ENCODE assay signal across 9 mouse cellular contexts in genomic region chr2:181722213-181722612, GRCm38 (mm10). TPM values are rescaled to one million over a fixed set of nuclear protein-coding genes. Genes with fewer than 3 reads are reported as not detected.
DNase-seq lines count a peak whose midpoint lies in the region; ATAC-seq lines count a peak whose summit lies in the region.
"Had no signal": no experiment of that assay in that cellular context is flagged by ENCODE, and none has a peak within 500 bp of the region (broad histone marks: within the 10 kb centered on the region; RNA-seq: fewer than 3 reads in every experiment).

No protein-coding gene starts in this region.

- no peak overlapping the region for H3K4me2 ChIP-seq in kidney, embryonic 15.5 days
- H3K4me2 ChIP-seq in neural tube, embryonic 11.5 days (ENCODE audit: low read depth), result no peak overlapping the region

- no peak overlapping the region for H3K27ac ChIP-seq in kidney, embryonic 15.5 days
- H3K27ac ChIP-seq in neural tube, embryonic 11.5 days (ENCODE audit: low read depth, low read length), result no peak overlapping the region

- H3K36me3 ChIP-seq in kidney, embryonic 15.5 days, result no peaks in the 10 kb centered on the region
- no peaks in the 10 kb centered on the region for H3K36me3 ChIP-seq in neural tube, embryonic 11.5 days (ENCODE audit: control insufficient read depth, insufficient read depth, low read length)

- DNase-seq in adrenal gland, postnatal 14 days, result peak; percentile 41
- DNase-seq in adrenal gland, adult 2 months, result no peak
- DNase-seq in ovary, postnatal 14 days (ENCODE audit: low spot score), result peak; percentile 7
- no peak for DNase-seq in ovary, adult 18-20 months (ENCODE audit: low spot score)
- DNase-seq in embryo, embryonic 10 days (ENCODE audit: low spot score), result peak; percentile 81
- DNase-seq in neural tube, embryonic 11.5 days (ENCODE audit: low spot score), result peak; percentile 66
- DNase-seq in gastrocnemius, adult 18-20 months (ENCODE audit: low spot score), result no peak

- H3K27me3 ChIP-seq in kidney, embryonic 15.5 days, result no peaks in the 10 kb centered on the region
- H3K27me3 ChIP-seq in neural tube, embryonic 11.5 days (ENCODE audit: control insufficient read depth, insufficient read depth, low read length), result no peaks in the 10 kb centered on the region

- no peak overlapping the region for H3K9ac ChIP-seq in kidney, embryonic 15.5 days
- H3K9ac ChIP-seq in neural tube, embryonic 11.5 days (ENCODE audit: low read length), result no peak overlapping the region

- 0 out of 2 replicates have a peak, but pooled peaks have one; percentile 25 for ATAC-seq in kidney, embryonic 15.5 days (replicated peaks; ENCODE audit: low FRiP score)
- no peak for ATAC-seq in neural tube, embryonic 11.5 days (ENCODE audit: insufficient read depth, low FRiP score, low TSS enrichment)

- no peaks in the 10 kb centered on the region for H3K9me3 ChIP-seq in kidney, embryonic 15.5 days (replicated peaks)
- no peaks in the 10 kb centered on the region for H3K9me3 ChIP-seq in neural tube, embryonic 11.5 days (ENCODE audit: control insufficient read depth, low read length)

- no peaks in the 10 kb centered on the region for H3K4me1 ChIP-seq in kidney, embryonic 15.5 days
- no peaks in the 10 kb centered on the region for H3K4me1 ChIP-seq in neural tube, embryonic 11.5 days (ENCODE audit: control insufficient read depth, insufficient read depth, low read length)

- H3K4me3 ChIP-seq in kidney, embryonic 15.5 days (replicated peaks), result no peak overlapping the region
- no peak overlapping the region for H3K4me3 ChIP-seq in neural tube, embryonic 11.5 days (ENCODE audit: low read depth, low read length)

- WGBS in kidney, embryonic 15.5 days, result 15% methylated on average over 3 of the region's 3 CpGs
- 15% methylated on average over 3 of the region's 3 CpGs for WGBS in neural tube, embryonic 11.5 days

RNA-seq across cellular contexts. Expression of gene Oprl1, which starts 7.4 kb away (rescaled TPM):
- total RNA-seq in adrenal gland, postnatal 14 days (2021), result 1.5 and 2.7 TPM in 2 replicates
- total RNA-seq in adrenal gland, adult 2 months (2021), result 1 to 10 TPM; 1.0 to 3.7 TPM
- 1.3 and 1.6 TPM in 2 replicates for polyA plus RNA-seq in adrenal gland, adult 2 months (2012; rRNA removed)
- polyA plus RNA-seq in kidney, embryonic 15.5 days (2015; fragmentation: Nextera tagmentation; extraction: Ambion mirVana), result 0.36 and 1.9 TPM in 2 replicates
- polyA plus RNA-seq in neural tube, embryonic 11.5 days (2014; fragmentation: Nextera tagmentation; extraction: Ambion mirVana), result 19.9 and 21.5 TPM in 2 replicates
- not detected for total RNA-seq in gastrocnemius, adult 18-20 months (2021)

RNA-seq across cellular contexts. Expression of gene Lkaaear1, which starts 24.0 kb away (rescaled TPM):
- not detected in 2 replicates for total RNA-seq in adrenal gland, postnatal 14 days (2021)
- total RNA-seq in adrenal gland, adult 2 months (2021), result not detected
- not detected in 2 replicates for polyA plus RNA-seq in adrenal gland, adult 2 months (2012; rRNA removed)
- polyA plus RNA-seq in kidney, embryonic 15.5 days (2015; fragmentation: Nextera tagmentation; extraction: Ambion mirVana), result 0.22 TPM in 1 of 2 replicates, not detected in the other
- polyA plus RNA-seq in neural tube, embryonic 11.5 days (2014; fragmentation: Nextera tagmentation; extraction: Ambion mirVana), result not detected in 2 replicates
- not detected for total RNA-seq in gastrocnemius, adult 18-20 months (2021)
- polyA plus RNA-seq: heart, embryonic 16.5 days had no signal

RNA-seq across cellular contexts. Expression of gene Rgs19, which starts 28.4 kb away (rescaled TPM):
- total RNA-seq in adrenal gland, postnatal 14 days (2021), result 22.4 and 32.1 TPM in 2 replicates
- 10 to 100 TPM; 21.4 to 31.1 TPM for total RNA-seq in adrenal gland, adult 2 months (2021)
- 61.2 and 67.3 TPM in 2 replicates for polyA plus RNA-seq in adrenal gland, adult 2 months (2012; rRNA removed)
- polyA plus RNA-seq in kidney, embryonic 15.5 days (2015; fragmentation: Nextera tagmentation; extraction: Ambion mirVana), result 56.6 and 61.7 TPM in 2 replicates
- polyA plus RNA-seq in neural tube, embryonic 11.5 days (2014; fragmentation: Nextera tagmentation; extraction: Ambion mirVana), result 66.6 and 68.9 TPM in 2 replicates
- 1 to 10 TPM; 2.4 to 4.3 TPM for total RNA-seq in gastrocnemius, adult 18-20 months (2021)

RNA-seq across cellular contexts. Expression of gene Myt1, which starts 40.9 kb away (rescaled TPM):
- 4.1 and 5.2 TPM in 2 replicates for total RNA-seq in adrenal gland, postnatal 14 days (2021)
- 1 to 10 TPM; 2.6 to 5.0 TPM for total RNA-seq in adrenal gland, adult 2 months (2021)
- polyA plus RNA-seq in adrenal gland, adult 2 months (2012; rRNA removed), result 0.91 and 0.99 TPM in 2 replicates
- 0.26 and 0.71 TPM in 2 replicates for polyA plus RNA-seq in kidney, embryonic 15.5 days (2015; fragmentation: Nextera tagmentation; extraction: Ambion mirVana)
- polyA plus RNA-seq in neural tube, embryonic 11.5 days (2014; fragmentation: Nextera tagmentation; extraction: Ambion mirVana), result 36.6 and 42.3 TPM in 2 replicates
- total RNA-seq in gastrocnemius, adult 18-20 months (2021), result not detected

RNA-seq across cellular contexts. Expression of gene Tcea2, which starts 42.1 kb away (rescaled TPM):
- 5.2 and 9.8 TPM in 2 replicates for total RNA-seq in adrenal gland, postnatal 14 days (2021)
- total RNA-seq in adrenal gland, adult 2 months (2021), result 1 to 10 TPM; 6.6 to 7.8 TPM
- polyA plus RNA-seq in adrenal gland, adult 2 months (2012; rRNA removed), result 10.1 and 10.6 TPM in 2 replicates
- 25.6 and 25.9 TPM in 2 replicates for polyA plus RNA-seq in kidney, embryonic 15.5 days (2015; fragmentation: Nextera tagmentation; extraction: Ambion mirVana)
- 20.9 and 26.6 TPM in 2 replicates for polyA plus RNA-seq in neural tube, embryonic 11.5 days (2014; fragmentation: Nextera tagmentation; extraction: Ambion mirVana)
- 1 to 10 TPM; 6.6 to 6.9 TPM for total RNA-seq in gastrocnemius, adult 18-20 months (2021)

Comparison
In these comparisons a context has a peak if more than half of its experiments do, and no peak if none do; other contexts are left out.
1. DNase-seq: peak in adrenal gland, postnatal 14 days (single experiment), ovary, postnatal 14 days (single experiment), embryo, embryonic 10 days (single experiment) and neural tube, embryonic 11.5 days (single experiment); none in adrenal gland, adult 2 months (single experiment), ovary, adult 18-20 months (single experiment) and gastrocnemius, adult 18-20 months (single experiment).